Mouse (Mus musculus): Measurements from ENCODE around the gene Hspa1l.
"Not testable (repeated sequence)": the region's sequence is repeated elsewhere in the genome, so short reads cannot be mapped to it uniquely, and the experiment has no call there.

GRCm38 (mm10) chr17:34958734-34959129 is 13.8 kb upstream of the Hspa1l start:
- TF ChIP-seq CTCF, POLR2A (IDR thresholded peaks at IDR 0.05; ENCODE audit: insufficient read depth, low read depth, low read length): not testable (repeated sequence)
